13 mouse cellular contexts compared by ENCODE assay signal in genomic region chr4:24621422-24622187, GRCm38 (mm10).
DNase-seq lines count a peak whose midpoint lies in the region; ATAC-seq lines count a peak whose summit lies in the region.
"Had no signal": no experiment of that assay in that cellular context is flagged by ENCODE, and none has a peak within 500 bp of the region (broad histone marks: within the 10 kb centered on the region; RNA-seq: fewer than 3 reads in every experiment).

No protein-coding gene starts in this region.

- intact Hi-C loops in left cerebral cortex, postnatal 14 days (cut with DNase I): no loop called here

- no peaks in the 10 kb centered on the region for H3K36me3 ChIP-seq in forebrain, embryonic 13.5 days (ENCODE audit: poor library complexity, severe bottlenecking)
- no peaks in the 10 kb centered on the region for H3K36me3 ChIP-seq in forebrain, embryonic 12.5 days (replicated peaks)
- H3K36me3 ChIP-seq in liver, embryonic 12.5 days: no peaks in the 10 kb centered on the region
- H3K36me3 ChIP-seq: embryonic facial prominence, embryonic 15.5 days; heart, embryonic 13.5 days; liver, embryonic 15.5 days; stomach, embryonic 15.5 days had no signal

- H3K4me2 ChIP-seq in forebrain, embryonic 13.5 days: no peak overlapping the region
- H3K4me2 ChIP-seq in forebrain, embryonic 12.5 days: no peak overlapping the region
- H3K4me2 ChIP-seq in liver, embryonic 12.5 days: no peak overlapping the region
- H3K4me2 ChIP-seq: embryonic facial prominence, embryonic 15.5 days; heart, embryonic 13.5 days; liver, embryonic 15.5 days; midbrain, embryonic 12.5 days; stomach, embryonic 15.5 days had no signal

- no peak overlapping the region for H3K27ac ChIP-seq in forebrain, embryonic 13.5 days
- H3K27ac ChIP-seq in forebrain, embryonic 12.5 days: no peak overlapping the region
- H3K27ac ChIP-seq in liver, embryonic 12.5 days: no peak overlapping the region
- H3K27ac ChIP-seq: embryonic facial prominence, embryonic 15.5 days; heart, embryonic 13.5 days; liver, embryonic 15.5 days; midbrain, embryonic 12.5 days had no signal

- no peaks in the 10 kb centered on the region for H3K27me3 ChIP-seq in forebrain, embryonic 13.5 days
- H3K27me3 ChIP-seq in forebrain, embryonic 12.5 days: no peaks in the 10 kb centered on the region
- no peaks in the 10 kb centered on the region for H3K27me3 ChIP-seq in liver, embryonic 12.5 days (replicated peaks)
- H3K27me3 ChIP-seq: embryonic facial prominence, embryonic 15.5 days; heart, embryonic 13.5 days; liver, embryonic 15.5 days; midbrain, embryonic 12.5 days; stomach, embryonic 15.5 days had no signal

- no peaks in the 10 kb centered on the region; the same call in 1 of the 2 replicates for H3K4me1 ChIP-seq in forebrain, embryonic 13.5 days
- no peaks in the 10 kb centered on the region for H3K4me1 ChIP-seq in forebrain, embryonic 12.5 days
- H3K4me1 ChIP-seq in liver, embryonic 12.5 days: no peaks in the 10 kb centered on the region; the same call in 1 of the 2 replicates
- H3K4me1 ChIP-seq: embryonic facial prominence, embryonic 15.5 days; liver, embryonic 15.5 days; midbrain, embryonic 12.5 days; stomach, embryonic 15.5 days had no signal

- H3K9me3 ChIP-seq in forebrain, embryonic 13.5 days (replicated peaks): no peaks in the 10 kb centered on the region
- H3K9me3 ChIP-seq in forebrain, embryonic 12.5 days: no peaks in the 10 kb centered on the region
- H3K9me3 ChIP-seq in liver, embryonic 12.5 days (replicated peaks): no peaks in the 10 kb centered on the region
- H3K9me3 ChIP-seq: embryonic facial prominence, embryonic 15.5 days; heart, embryonic 13.5 days; liver, embryonic 15.5 days; midbrain, embryonic 12.5 days; stomach, embryonic 15.5 days had no signal

- ATAC-seq in forebrain, embryonic 13.5 days: peak; percentile 84
- no peak for ATAC-seq in forebrain, embryonic 12.5 days (ENCODE audit: low FRiP score)
- ATAC-seq in liver, embryonic 12.5 days: no peak

- H3K4me3 ChIP-seq in forebrain, embryonic 13.5 days: no peak overlapping the region
- H3K4me3 ChIP-seq in forebrain, embryonic 12.5 days (replicated peaks): no peak overlapping the region
- H3K4me3 ChIP-seq in liver, embryonic 12.5 days: no peak overlapping the region
- H3K4me3 ChIP-seq: embryonic facial prominence, embryonic 15.5 days; heart, embryonic 13.5 days; liver, embryonic 15.5 days; midbrain, embryonic 12.5 days; stomach, embryonic 15.5 days had no signal

- no peak overlapping the region for H3K9ac ChIP-seq in forebrain, embryonic 13.5 days
- H3K9ac ChIP-seq in forebrain, embryonic 12.5 days: no peak overlapping the region
- H3K9ac ChIP-seq in liver, embryonic 12.5 days: no peak overlapping the region
- H3K9ac ChIP-seq: embryonic facial prominence, embryonic 15.5 days; heart, embryonic 13.5 days; liver, embryonic 15.5 days; midbrain, embryonic 12.5 days; stomach, embryonic 15.5 days had no signal

- peak; percentile 45 for DNase-seq in brain, embryonic 18.5 days (ENCODE audit: low read depth, low spot score)
- DNase-seq in frontal cortex, postnatal 10 days (ENCODE audit: low spot score in 2 of 2): peak; percentile 15 to 23
- DNase-seq in left cerebral cortex, postnatal 14 days (ENCODE audit: low spot score in 2 of 2): peak; percentile 34 to 51
- DNase-seq in ovary, postnatal 14 days (ENCODE audit: low spot score): no peak
- no peak for DNase-seq in adrenal gland, adult 18-20 months (ENCODE audit: low spot score in 2 of 2)

- 79% methylated on average over 9 of the region's 9 CpGs for WGBS in forebrain, embryonic 13.5 days
- WGBS in forebrain, embryonic 12.5 days: 79% methylated on average over 9 of the region's 9 CpGs
- 71% methylated on average over 9 of the region's 9 CpGs for WGBS in liver, embryonic 12.5 days (ENCODE audit: insufficient replicate concordance)

Comparison
In these comparisons a context has a peak if more than half of its experiments do, and no peak if none do; other contexts are left out.
1. DNase-seq: peak in brain, embryonic 18.5 days (single experiment), frontal cortex, postnatal 10 days (2 of 2) and left cerebral cortex, postnatal 14 days (2 of 2); none in ovary, postnatal 14 days (single experiment) and adrenal gland, adult 18-20 months (0 of 2).